Mouse (Mus musculus) neural tube, embryonic 13.5 days (tissue): ENCODE measurements at regions not wholly inside any gene's neighbourhood (a gene's known extent, or its start where the extent isn't known, plus 50 kb on each side); places are given as distances from the start of the nearest gene placed in this dataset.

ENCODE experiments used
- ATAC-seq: fragments of 200-750 bp; cut with Nextera tagmentation; 2 replicates; pipeline ENCODE4 v1.8.0; 2017; ENCODE audit warnings: low read depth, mild to moderate bottlenecking, moderate TSS enrichment, moderate library complexity
- H3K27ac ChIP-seq: fragments of 300-500 bp; sonication (generic); replicated peaks from 2 replicates; pipeline ENCODE4 v1.5.1; 2015; ENCODE audit warnings: moderate library complexity, mild to moderate bottlenecking, inconsistent platforms
- H3K27me3 ChIP-seq: fragments of 300-500 bp; sonication (generic); 2 replicates; pipeline ENCODE4 v1.6.1; 2015; ENCODE audit warnings: mild to moderate bottlenecking, inconsistent platforms
- H3K36me3 ChIP-seq: fragments of 300-500 bp; sonication (generic); 2 replicates; pipeline ENCODE4 v1.6.1; 2015; ENCODE audit warnings: mild to moderate bottlenecking, inconsistent platforms
- H3K4me1 ChIP-seq: fragments of 300-500 bp; sonication (generic); replicated peaks from 2 replicates; pipeline ENCODE4 v1.6.1; 2015; ENCODE audit warnings: inconsistent platforms
- H3K4me2 ChIP-seq: fragments of 300-500 bp; sonication (generic); 2 replicates; pipeline ENCODE4 v1.6.1; 2015; ENCODE audit warnings: inconsistent platforms, mild to moderate bottlenecking, moderate library complexity
- H3K4me3 ChIP-seq: fragments of 300-500 bp; sonication (generic); 2 replicates; pipeline ENCODE4 v1.5.1; 2015; ENCODE audit warnings: mild to moderate bottlenecking, inconsistent platforms
- H3K9ac ChIP-seq: fragments of 300-500 bp; sonication (generic); 2 replicates; pipeline ENCODE4 v1.6.1; 2015; ENCODE audit warnings: moderate library complexity, mild to moderate bottlenecking, inconsistent platforms
- H3K9me3 ChIP-seq: fragments of 300-500 bp; sonication (generic); 2 replicates; pipeline ENCODE4 v1.6.1; 2016; ENCODE audit warnings: inconsistent platforms
- WGBS: fragments of 180-500 bp; shearing (Covaris S2); methylation state at CpG from one replicate; pipeline ENCODE4 v1.1.7; 2015; 5-methylcytosine and 5-hydroxymethylcytosine counted together

GRCm38 (mm10) chr8:96174996-96175395, 286.6 kb upstream of the Got2 start:
- no peak overlapping the region for H3K4me3 ChIP-seq

GRCm38 (mm10) chr8:96164933-96165332, 276.6 kb upstream of the Got2 start:
- Histone ChIP-seq H3K4me3 (no peak overlapping the region), H3K9ac (no peak overlapping the region), H3K27ac (no peak overlapping the region), H3K4me1 (no peaks in the 10 kb centered on the region), H3K36me3 (no peaks in the 10 kb centered on the region), H3K9me3 (no peaks in the 10 kb centered on the region), H3K4me2 (no peak overlapping the region), H3K27me3 (no peaks in the 10 kb centered on the region)
- WGBS, result 92% methylated on average over 8 of the region's 8 CpGs
- ATAC-seq, result no peak

More at GRCm38 (mm10) chr8:96174996-96175395, 286.6 kb upstream of the Got2 start:
- no peaks in the 10 kb centered on the region for H3K27me3 ChIP-seq
- 35% methylated on average over 5 of the region's 5 CpGs for WGBS
- peak overlapping the region; percentile 38; the same call in 1 of the 2 replicates for H3K27ac ChIP-seq
- ATAC-seq, result peak; percentile 87
- no peak overlapping the region for H3K9ac ChIP-seq
- H3K9me3 ChIP-seq, result no peaks in the 10 kb centered on the region
- H3K4me2 ChIP-seq, result no peak overlapping the region
- H3K36me3 ChIP-seq, result no peaks in the 10 kb centered on the region
- no peaks in the 10 kb centered on the region for H3K4me1 ChIP-seq

GRCm38 (mm10) chr8:96159899-96160298, 271.6 kb upstream of the Got2 start:
- Histone ChIP-seq H3K9ac (no peak overlapping the region), H3K27me3 (no peaks in the 10 kb centered on the region), H3K4me3 (no peak overlapping the region), H3K27ac (no peak overlapping the region), H3K9me3 (no peaks in the 10 kb centered on the region), H3K4me2 (no peak overlapping the region), H3K4me1 (no peaks in the 10 kb centered on the region), H3K36me3 (no peaks in the 10 kb centered on the region)
- peak; percentile 43; the same call in 1 of the 2 replicates for ATAC-seq
- 32% methylated on average over 6 of the region's 6 CpGs for WGBS

GRCm38 (mm10) chr8:96152496-96153250, 264.3 kb upstream of the Got2 start:
- 42% methylated on average over 12 of the region's 12 CpGs for WGBS
- Histone ChIP-seq H3K9ac (no peak overlapping the region), H3K27ac (no peak overlapping the region), H3K27me3 (no peaks in the 10 kb centered on the region), H3K4me2 (no peak overlapping the region), H3K9me3 (no peaks in the 10 kb centered on the region), H3K4me1 (no peaks in the 10 kb centered on the region), H3K36me3 (no peaks in the 10 kb centered on the region), H3K4me3 (no peak overlapping the region)
- no peak for ATAC-seq

- Histone ChIP-seq H3K36me3 (no peaks in the 10 kb centered on the region), H3K4me3 (no peak overlapping the region), H3K27ac (no peak overlapping the region), H3K27me3 (no peaks in the 10 kb centered on the region), H3K9me3 (no peaks in the 10 kb centered on the region), H3K9ac (no peak overlapping the region), H3K4me1 (no peaks in the 10 kb centered on the region), H3K4me2 (no peak overlapping the region)
- 87% methylated on average over 10 of the region's 10 CpGs for WGBS
- ATAC-seq, result no peak
Measured at GRCm38 (mm10) chr8:96152056-96152455, 263.7 kb upstream of the Got2 start.

GRCm38 (mm10) chr8:96151065-96151472, 262.7 kb upstream of the Got2 start:
- Histone ChIP-seq H3K27ac (no peak overlapping the region), H3K4me1 (no peaks in the 10 kb centered on the region), H3K9me3 (no peaks in the 10 kb centered on the region), H3K36me3 (no peaks in the 10 kb centered on the region), H3K9ac (no peak overlapping the region), H3K4me3 (no peak overlapping the region), H3K4me2 (no peak overlapping the region), H3K27me3 (no peaks in the 10 kb centered on the region)
- WGBS, result 87% methylated on average over 16 of the region's 16 CpGs
- ATAC-seq, result no peak

- Histone ChIP-seq H3K4me1 (peaks cover 4% of the 10 kb centered on the region; the same call in 1 of the 2 replicates), H3K27ac (no peak overlapping the region), H3K9me3 (no peaks in the 10 kb centered on the region), H3K4me2 (no peak overlapping the region), H3K4me3 (no peak overlapping the region), H3K36me3 (no peaks in the 10 kb centered on the region), H3K27me3 (no peaks in the 10 kb centered on the region), H3K9ac (no peak overlapping the region)
- 20% methylated on average over 5 of the region's 5 CpGs for WGBS
- no peak for ATAC-seq
Measured at GRCm38 (mm10) chr8:96132183-96132582, 243.8 kb upstream of the Got2 start.

GRCm38 (mm10) chr8:96128329-96128728, 240.0 kb upstream of the Got2 start:
- 73% methylated on average over 2 of the region's 2 CpGs for WGBS
- Histone ChIP-seq H3K4me3 (no peak overlapping the region), H3K4me2 (no peak overlapping the region), H3K36me3 (no peaks in the 10 kb centered on the region), H3K27me3 (no peaks in the 10 kb centered on the region), H3K4me1 (peaks cover 4% of the 10 kb centered on the region; the same call in 1 of the 2 replicates), H3K9ac (no peak overlapping the region), H3K9me3 (no peaks in the 10 kb centered on the region), H3K27ac (no peak overlapping the region)
- ATAC-seq, result no peak

- 77% methylated on average over 5 of the region's 5 CpGs for WGBS
- Histone ChIP-seq H3K4me3 (no peak overlapping the region), H3K27me3 (no peaks in the 10 kb centered on the region), H3K9ac (no peak overlapping the region), H3K27ac (no peak overlapping the region), H3K4me1 (no peaks in the 10 kb centered on the region), H3K4me2 (no peak overlapping the region), H3K36me3 (no peaks in the 10 kb centered on the region), H3K9me3 (no peaks in the 10 kb centered on the region)
- no peak for ATAC-seq
Measured at GRCm38 (mm10) chr8:96100817-96101216, 212.5 kb upstream of the Got2 start.

- no peak overlapping the region for H3K9ac ChIP-seq
- WGBS, result 88% methylated on average over 3 of the region's 3 CpGs
- ATAC-seq, result no peak
- H3K9me3 ChIP-seq, result no peaks in the 10 kb centered on the region
- no peak overlapping the region for H3K27ac ChIP-seq
- H3K4me3 ChIP-seq, result no peak overlapping the region
- no peaks in the 10 kb centered on the region for H3K4me1 ChIP-seq
- H3K36me3 ChIP-seq, result no peaks in the 10 kb centered on the region
- no peaks in the 10 kb centered on the region for H3K27me3 ChIP-seq
- H3K4me2 ChIP-seq, result no peak overlapping the region
Measured at GRCm38 (mm10) chr8:96092931-96093330, 204.6 kb upstream of the Got2 start.

- no peak overlapping the region for H3K4me2 ChIP-seq
- ATAC-seq, result no peak
Measured at GRCm38 (mm10) chr8:96090231-96090630, 201.9 kb upstream of the Got2 start.

GRCm38 (mm10) chr8:96068306-96068705, 180.0 kb upstream of the Got2 start:
- Histone ChIP-seq H3K36me3 (no peaks in the 10 kb centered on the region), H3K4me1 (no peaks in the 10 kb centered on the region), H3K9me3 (no peaks in the 10 kb centered on the region), H3K27me3 (no peaks in the 10 kb centered on the region), H3K9ac (no peak overlapping the region), H3K4me2 (no peak overlapping the region), H3K27ac (no peak overlapping the region), H3K4me3 (no peak overlapping the region)
- 87% methylated on average over 5 of the region's 5 CpGs for WGBS
- no peak for ATAC-seq

More at GRCm38 (mm10) chr8:96090231-96090630, 201.9 kb upstream of the Got2 start:
- Histone ChIP-seq H3K9me3 (no peaks in the 10 kb centered on the region), H3K4me3 (no peak overlapping the region), H3K36me3 (no peaks in the 10 kb centered on the region), H3K27ac (no peak overlapping the region), H3K9ac (no peak overlapping the region), H3K4me1 (no peaks in the 10 kb centered on the region), H3K27me3 (no peaks in the 10 kb centered on the region)
- WGBS, result 92% methylated on average over 1 of the region's 1 CpGs

GRCm38 (mm10) chr8:96047686-96048085, 159.3 kb upstream of the Got2 start:
- Histone ChIP-seq H3K4me3 (no peak overlapping the region), H3K4me2 (no peak overlapping the region), H3K27ac (no peak overlapping the region), H3K9me3 (no peaks in the 10 kb centered on the region), H3K4me1 (0 out of 2 replicates have a peak, but pooled peaks cover 4% of the 10 kb centered on the region), H3K9ac (no peak overlapping the region), H3K27me3 (no peaks in the 10 kb centered on the region), H3K36me3 (no peaks in the 10 kb centered on the region)
- no peak for ATAC-seq
- 33% methylated on average over 3 of the region's 3 CpGs for WGBS
